Mouse (Mus musculus) lung, postnatal 0 days (tissue): ENCODE measurements around the gene Dapp1. TPM values are rescaled to one million over a fixed set of nuclear protein-coding genes. Genes with fewer than 3 reads are reported as not detected.
A peak's percentile ranks its signal among the peaks of the same experiment; 100 is the strongest.

Source experiments
- ATAC-seq: fragments of 200-750 bp; cut with Nextera tagmentation; 2 replicates; pipeline ENCODE4 v1.8.0; 2017; ENCODE audit warnings: moderate library complexity
- DNase-seq: peaks from one replicate; pipeline ENCODE4 v3.0.0-alpha.2; 2016; ENCODE audit warnings: low spot score
- H3K27ac ChIP-seq: fragments of 300-500 bp; sonication (generic); 2 replicates; pipeline ENCODE4 v1.5.1; 2014; ENCODE audit warnings: antibody characterized with exemption, mild to moderate bottlenecking, low read length, mixed read lengths
- H3K27me3 ChIP-seq: fragments of 300-500 bp; sonication (generic); replicated peaks from 2 replicates; pipeline ENCODE4 v1.6.1; 2014; ENCODE audit warnings: low read length, mixed read lengths; ENCODE audit not compliant: insufficient read depth
- H3K36me3 ChIP-seq: fragments of 300-500 bp; sonication (generic); 2 replicates; pipeline ENCODE4 v1.6.1; 2014; ENCODE audit warnings: low read length, mixed read lengths; ENCODE audit not compliant: insufficient read depth
- H3K4me1 ChIP-seq: fragments of 300-500 bp; sonication (generic); 2 replicates; pipeline ENCODE4 v1.6.1; 2014; ENCODE audit warnings: antibody characterized with exemption, low read depth, low read length, mixed read lengths; ENCODE audit not compliant: insufficient read depth
- H3K4me2 ChIP-seq: fragments of 300-500 bp; sonication (generic); replicated peaks from 2 replicates; pipeline ENCODE4 v1.6.1; 2014; ENCODE audit warnings: low read depth, mild to moderate bottlenecking, low read length, moderate library complexity, mixed read lengths
- H3K4me3 ChIP-seq: fragments of 300-500 bp; sonication (generic); 2 replicates; pipeline ENCODE4 v1.5.1; 2014; ENCODE audit warnings: low read depth, low read length
- H3K9ac ChIP-seq: fragments of 300-500 bp; sonication (generic); replicated peaks from 2 replicates; pipeline ENCODE4 v1.6.1; 2014; ENCODE audit warnings: low read depth, mild to moderate bottlenecking
- H3K9me3 ChIP-seq: fragments of 300-500 bp; sonication (generic); 2 replicates; pipeline ENCODE4 v1.6.1; 2016; ENCODE audit warnings: low read length, mixed read lengths
- CTCF ChIP-seq: IDR thresholded peaks from 2 replicates; pipeline ENCODE4 v1.5.1; 2016; ENCODE audit warnings: antibody characterized with exemption, mild to moderate bottlenecking
- EP300 ChIP-seq: IDR thresholded peaks from 2 replicates; pipeline ENCODE4 v1.6.1; 2016; ENCODE audit warnings: antibody characterized with exemption, mild to moderate bottlenecking, control low read depth
- WGBS: fragments of 180-500 bp; shearing (Covaris S2); extraction: QIAGEN DNeasy Blood & Tissue Kit; methylation state at CpG from one replicate; pipeline ENCODE4 v1.1.7; 2014; 5-methylcytosine and 5-hydroxymethylcytosine counted together
- polyA plus RNA-seq: library from polyadenylated mRNA; unstranded; fragments of >200 nt; fragmentation: Nextera tagmentation; extraction: Ambion mirVana; gene quantifications from 2 replicates; pipeline ENCODE4 v1.2.1, GENCODE M21; 2015

The Dapp1 gene
- polyA plus RNA-seq, 1 experiment from 2014 or later = 8.9 TPM

DNA sequence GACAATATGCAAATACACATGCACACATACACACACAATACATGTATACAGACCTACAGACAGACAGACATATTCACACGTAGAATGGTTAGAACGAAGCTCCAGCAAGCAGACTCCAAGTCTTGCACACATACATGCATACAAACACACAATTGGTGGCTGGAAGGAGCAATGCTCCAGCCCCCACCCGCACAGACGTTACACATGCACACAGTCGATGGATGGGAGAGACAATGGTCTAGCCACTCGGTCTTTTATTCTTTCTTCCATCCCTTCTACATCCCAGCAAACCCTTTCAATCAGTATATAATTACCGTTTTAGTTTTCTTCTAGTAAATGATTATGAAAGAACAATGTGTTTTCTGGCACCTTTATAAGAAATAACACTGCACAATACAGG, 14.1 kb upstream of the Dapp1 start:
- no peaks in the 10 kb centered on the region for H3K27me3 ChIP-seq
- no peak for TF ChIP-seq EP300
- no peak for TF ChIP-seq CTCF
- 84% methylated on average over 7 of the region's 7 CpGs for WGBS
- H3K9ac ChIP-seq = no peak overlapping the region
- no peaks in the 10 kb centered on the region for H3K36me3 ChIP-seq
- H3K4me1 ChIP-seq = no peaks in the 10 kb centered on the region
- no peaks in the 10 kb centered on the region for H3K9me3 ChIP-seq
- ATAC-seq (no peak), DNase-seq (no peak)
- no peak overlapping the region for H3K4me3 ChIP-seq
- no peak overlapping the region for H3K27ac ChIP-seq
- H3K4me2 ChIP-seq = no peak overlapping the region

DNA sequence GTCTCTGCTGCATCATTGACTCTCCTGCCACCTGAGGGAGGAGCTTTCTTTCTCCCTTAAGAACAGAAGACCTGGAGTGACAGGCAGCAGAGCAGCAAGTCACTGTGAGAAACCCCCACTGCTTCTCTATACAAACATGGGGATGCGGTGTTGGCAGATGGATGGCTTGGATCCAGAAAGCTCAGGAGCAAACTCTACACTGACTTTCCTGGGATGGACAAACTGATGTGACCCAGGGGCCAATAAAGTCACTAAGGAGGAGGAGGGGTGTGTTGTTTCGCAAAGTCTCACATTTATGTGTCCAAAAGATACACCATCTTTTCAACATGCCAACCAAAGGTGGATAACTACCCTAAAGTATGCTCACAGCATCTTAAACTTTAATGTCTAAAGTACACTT, 12.9 kb upstream of the Dapp1 start:
- Histone ChIP-seq H3K27me3 (no peaks in the 10 kb centered on the region), H3K36me3 (no peaks in the 10 kb centered on the region), H3K27ac (no peak overlapping the region), H3K9me3 (no peaks in the 10 kb centered on the region), H3K9ac (no peak overlapping the region), H3K4me1 (no peaks in the 10 kb centered on the region), H3K4me2 (no peak overlapping the region), H3K4me3 (no peak overlapping the region)
- no peak for DNase-seq
- TF ChIP-seq EP300 = no peak
- 46% methylated on average over 2 of the region's 2 CpGs for WGBS
- ATAC-seq = no peak

DNA sequence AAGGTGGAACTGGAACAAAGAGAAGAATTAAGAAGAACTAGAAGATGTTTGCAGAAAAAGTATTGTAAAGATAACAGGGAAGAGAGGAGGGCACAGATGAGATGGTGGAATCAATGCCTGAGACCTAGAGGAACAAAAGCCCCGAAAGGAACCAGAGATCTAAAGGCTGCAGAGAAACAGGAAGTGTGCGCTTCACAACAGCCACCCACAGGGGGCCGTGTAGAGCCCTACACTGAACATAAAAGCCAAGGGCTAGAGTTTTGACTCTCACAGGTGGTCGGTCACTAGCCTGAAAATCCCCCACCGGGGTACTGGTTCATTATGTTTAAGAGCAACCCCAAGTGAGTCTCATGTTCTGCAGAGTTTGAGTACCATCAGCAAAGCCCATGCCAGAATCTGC, 11.0 kb upstream of the Dapp1 start:
- ATAC-seq (no peak), DNase-seq (no peak)
- Histone ChIP-seq H3K36me3 (no peaks in the 10 kb centered on the region), H3K9ac (no peak overlapping the region), H3K27me3 (no peaks in the 10 kb centered on the region), H3K4me1 (no peaks in the 10 kb centered on the region), H3K4me3 (no peak overlapping the region), H3K9me3 (no peaks in the 10 kb centered on the region), H3K4me2 (no peak overlapping the region), H3K27ac (no peak overlapping the region)
- 78% methylated on average over 5 of the region's 5 CpGs for WGBS
- TF ChIP-seq EP300 (no peak), CTCF (peak; percentile 40)

DNA sequence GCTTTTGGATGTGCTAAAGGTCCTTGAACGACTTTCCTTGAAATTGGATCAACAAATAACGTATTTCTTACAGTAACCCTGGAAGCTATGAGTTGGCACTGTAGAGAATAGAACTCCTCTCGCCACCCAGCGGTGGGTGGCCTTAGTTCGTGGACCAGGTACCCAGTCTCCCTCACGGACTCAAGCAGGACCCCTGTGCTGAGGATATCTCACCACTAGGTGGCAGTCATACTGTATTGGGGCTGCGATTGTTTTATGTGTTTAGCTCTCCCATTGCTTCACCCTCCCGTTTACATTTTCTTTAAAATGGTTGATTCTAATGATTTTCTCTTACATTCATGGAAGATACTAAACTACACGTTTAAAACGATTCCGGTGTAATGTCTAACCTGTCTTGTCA, 9.8 kb upstream of the Dapp1 start:
- ATAC-seq = peak; percentile 94
- TF ChIP-seq CTCF (peak; percentile 98), EP300 (no peak)
- Histone ChIP-seq H3K36me3 (no peaks in the 10 kb centered on the region), H3K9ac (no peak overlapping the region), H3K27ac (no peak overlapping the region), H3K4me1 (no peaks in the 10 kb centered on the region), H3K4me2 (no peak overlapping the region), H3K9me3 (no peaks in the 10 kb centered on the region), H3K4me3 (no peak overlapping the region), H3K27me3 (no peaks in the 10 kb centered on the region)
- peak; percentile 93 for DNase-seq
- WGBS = 10% methylated on average over 11 of the region's 11 CpGs

DNA sequence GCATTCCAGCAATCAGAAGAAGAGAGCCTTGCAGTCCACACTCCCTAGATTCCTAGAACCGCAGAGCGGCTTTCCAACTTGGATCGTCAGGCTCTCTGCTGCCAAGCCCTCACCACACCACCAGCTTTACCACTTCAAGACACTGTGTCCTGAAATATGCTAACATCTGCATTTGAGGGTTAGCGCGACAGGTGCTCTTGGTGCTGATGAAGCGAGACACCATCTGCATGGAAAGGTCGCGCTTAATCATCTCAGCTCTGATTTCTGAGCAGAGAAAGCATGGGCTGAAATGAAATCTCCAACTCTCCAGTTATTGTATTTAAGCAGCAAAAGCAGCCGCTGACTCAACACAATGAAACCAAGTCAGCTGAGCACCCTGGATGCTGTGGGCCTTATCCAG, 8.1 kb upstream of the Dapp1 start:
- ATAC-seq = no peak
- Histone ChIP-seq H3K4me1 (no peaks in the 10 kb centered on the region), H3K36me3 (no peaks in the 10 kb centered on the region), H3K4me2 (no peak overlapping the region), H3K9ac (no peak overlapping the region), H3K27ac (no peak overlapping the region), H3K4me3 (no peak overlapping the region), H3K9me3 (no peaks in the 10 kb centered on the region), H3K27me3 (no peaks in the 10 kb centered on the region)
- DNase-seq = no peak
- 92% methylated on average over 9 of the region's 9 CpGs for WGBS
- TF ChIP-seq CTCF = no peak
- no peak for TF ChIP-seq EP300

DNA sequence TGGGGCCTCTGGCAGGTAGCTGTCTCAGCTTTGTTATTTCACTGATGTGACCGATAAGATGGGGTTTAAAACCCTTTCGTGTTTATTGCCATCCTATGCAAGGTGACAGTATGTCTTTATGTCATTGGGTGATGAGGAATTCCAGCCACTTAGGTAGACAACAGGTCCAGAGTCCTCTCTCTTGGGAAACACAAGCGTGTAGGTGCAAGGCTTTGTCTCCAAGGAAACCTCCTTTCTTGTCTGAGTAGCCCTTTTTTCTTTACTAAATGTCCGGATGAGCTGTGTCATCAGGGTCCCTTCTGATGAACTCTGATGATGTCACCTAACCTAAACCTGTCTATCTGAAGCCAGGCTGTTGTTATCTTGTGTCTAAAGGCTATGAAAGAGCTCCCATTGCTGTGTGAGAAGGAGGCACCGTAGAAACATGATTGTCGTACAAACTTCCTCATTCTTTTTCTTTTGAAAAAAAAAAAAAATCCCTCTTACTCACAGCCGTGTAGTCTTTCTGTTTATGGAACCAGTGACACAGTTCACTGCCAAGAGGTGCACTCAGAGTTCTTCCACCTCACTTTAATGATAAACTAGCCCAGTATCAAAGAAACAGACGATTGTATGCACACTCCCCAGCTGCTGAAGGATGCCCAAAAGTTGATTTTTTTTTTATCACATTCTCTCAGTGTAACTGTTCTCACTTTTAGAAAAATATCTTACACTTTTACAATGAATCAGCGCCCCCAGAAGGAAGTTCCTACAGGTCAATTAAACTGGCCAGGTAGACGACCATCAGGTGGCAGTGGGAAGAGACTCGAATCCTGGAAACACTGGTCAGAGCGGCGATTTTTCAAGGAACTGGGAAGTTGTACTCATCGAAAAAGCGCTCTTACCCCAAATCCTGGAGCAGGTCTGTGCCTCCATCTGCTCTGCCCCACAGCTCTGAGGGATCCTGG, 637 bp downstream of the Dapp1 start:
- ATAC-seq (peak; percentile 52), DNase-seq (peak; percentile 68)
- Histone ChIP-seq H3K4me2 (peak overlapping the region; percentile 83), H3K9ac (peak overlapping the region; percentile 60), H3K36me3 (no peaks in the 10 kb centered on the region), H3K4me3 (peak overlapping the region; percentile 56), H3K27me3 (no peaks in the 10 kb centered on the region), H3K27ac (peak overlapping the region; percentile 86), H3K4me1 (peaks cover 4% of the 10 kb centered on the region; the same call in 1 of the 2 replicates), H3K9me3 (no peaks in the 10 kb centered on the region)
- 13% methylated on average over 15 of the region's 15 CpGs for WGBS
- peak; percentile 20 for TF ChIP-seq CTCF
- TF ChIP-seq EP300 = peak; percentile 32; the same call in 1 of the 2 replicates
